Mouse (Mus musculus): ENCODE measurements around the gene Nrxn2. TPM values are rescaled to one million over a fixed set of nuclear protein-coding genes. Genes with fewer than 3 reads are reported as not detected.

The Nrxn2 gene
- total and polyA plus RNA-seq, 2 experiments from 2014 or later: 54.4 to 355 TPM

GRCm38 (mm10) chr19:6507393-6507792 is 88.9 kb downstream of the Nrxn2 start:
- Histone ChIP-seq H3K4me3 (ENCODE audit: low read length) (no peak overlapping the region), H3K27me3 (ENCODE audit: insufficient read depth, low read length) (no peaks in the 10 kb centered on the region), H3K36me3 (ENCODE audit: insufficient read depth, low read length) (peaks cover 47% of the 10 kb centered on the region), H3K4me1 (ENCODE audit: insufficient read depth, low read length) (peaks cover 21% of the 10 kb centered on the region), H3K9ac (replicated peaks; ENCODE audit: low read length) (no peak overlapping the region), H3K9me3 (ENCODE audit: low read length) (no peaks in the 10 kb centered on the region), H3K4me2 (ENCODE audit: low read depth, low read length) (no peak overlapping the region), H3K27ac (no peak overlapping the region)
- DNase-seq (ENCODE audit: low spot score): no peak
- TF ChIP-seq CTCF (IDR thresholded peaks at IDR 0.05; ENCODE audit: low read depth): no peak
- no peak for ATAC-seq
- 49% methylated on average over 10 of the region's 10 CpGs for WGBS

GRCm38 (mm10) chr19:6509881-6510280 is 91.3 kb downstream of the Nrxn2 start:
- ATAC-seq: no peak
- Histone ChIP-seq H3K4me1 (ENCODE audit: insufficient read depth, low read length) (peaks cover 2% of the 10 kb centered on the region; the same call in 1 of the 2 replicates), H3K9me3 (ENCODE audit: low read length) (no peaks in the 10 kb centered on the region), H3K4me2 (ENCODE audit: low read depth, low read length) (no peak overlapping the region), H3K36me3 (ENCODE audit: insufficient read depth, low read length) (peaks cover 53% of the 10 kb centered on the region), H3K9ac (replicated peaks; ENCODE audit: low read length) (no peak overlapping the region), H3K4me3 (ENCODE audit: low read length) (no peak overlapping the region), H3K27ac (no peak overlapping the region), H3K27me3 (ENCODE audit: insufficient read depth, low read length) (no peaks in the 10 kb centered on the region)
- no peak for TF ChIP-seq CTCF (IDR thresholded peaks at IDR 0.05; ENCODE audit: low read depth)
- DNase-seq (ENCODE audit: low spot score): no peak
- 84% methylated on average over 10 of the region's 10 CpGs for WGBS

GRCm38 (mm10) chr19:6510546-6510945 is 92.0 kb downstream of the Nrxn2 start:
- no peak overlapping the region for H3K9ac ChIP-seq (replicated peaks; ENCODE audit: low read length)
- no peak overlapping the region for H3K27ac ChIP-seq

GRCm38 (mm10) chr19:6513389-6514139 is 95.0 kb downstream of the Nrxn2 start:
- DNase-seq (ENCODE audit: low spot score) (no peak), ATAC-seq (no peak)
- Histone ChIP-seq H3K36me3 (ENCODE audit: insufficient read depth, low read length) (peaks cover 42% of the 10 kb centered on the region), H3K4me2 (ENCODE audit: low read depth, low read length) (no peak overlapping the region), H3K4me3 (ENCODE audit: low read length) (no peak overlapping the region), H3K9me3 (ENCODE audit: low read length) (no peaks in the 10 kb centered on the region), H3K9ac (replicated peaks; ENCODE audit: low read length) (no peak overlapping the region), H3K4me1 (ENCODE audit: insufficient read depth, low read length) (peaks cover 13% of the 10 kb centered on the region), H3K27me3 (ENCODE audit: insufficient read depth, low read length) (no peaks in the 10 kb centered on the region), H3K27ac (0 out of 2 replicates have a peak overlapping the region, but pooled peaks have one; percentile 1)
- WGBS: 18% methylated on average over 15 of the region's 15 CpGs
- peak; percentile 37 for TF ChIP-seq CTCF (IDR thresholded peaks at IDR 0.05; ENCODE audit: low read depth)

More at GRCm38 (mm10) chr19:6510546-6510945, 92.0 kb downstream of the Nrxn2 start:
- TF ChIP-seq CTCF (IDR thresholded peaks at IDR 0.05; ENCODE audit: low read depth): no peak
- no peak overlapping the region for H3K4me3 ChIP-seq (ENCODE audit: low read length)
- ATAC-seq: no peak
- DNase-seq (ENCODE audit: low spot score): no peak
- H3K4me1 ChIP-seq (ENCODE audit: insufficient read depth, low read length): no peaks in the 10 kb centered on the region
- peaks cover 47% of the 10 kb centered on the region for H3K36me3 ChIP-seq (ENCODE audit: insufficient read depth, low read length)
- no peaks in the 10 kb centered on the region for H3K9me3 ChIP-seq (ENCODE audit: low read length)
- H3K27me3 ChIP-seq (ENCODE audit: insufficient read depth, low read length): no peaks in the 10 kb centered on the region
- no peak overlapping the region for H3K4me2 ChIP-seq (ENCODE audit: low read depth, low read length)
- 81% methylated on average over 2 of the region's 2 CpGs for WGBS

- no peaks in the 10 kb centered on the region for H3K9me3 ChIP-seq (ENCODE audit: low read length)
- H3K4me2 ChIP-seq (ENCODE audit: low read depth, low read length): no peak overlapping the region
- WGBS: 70% methylated on average over 6 of the region's 6 CpGs
- no peak overlapping the region for H3K9ac ChIP-seq (replicated peaks; ENCODE audit: low read length)
- TF ChIP-seq CTCF (IDR thresholded peaks at IDR 0.05; ENCODE audit: low read depth): no peak
- no peak overlapping the region for H3K27ac ChIP-seq
- H3K36me3 ChIP-seq (ENCODE audit: insufficient read depth, low read length): peaks cover 48% of the 10 kb centered on the region
- no peak for ATAC-seq
- no peaks in the 10 kb centered on the region for H3K27me3 ChIP-seq (ENCODE audit: insufficient read depth, low read length)
- no peak for DNase-seq (ENCODE audit: low spot score)
- peaks cover 21% of the 10 kb centered on the region for H3K4me1 ChIP-seq (ENCODE audit: insufficient read depth, low read length)
- no peak overlapping the region for H3K4me3 ChIP-seq (ENCODE audit: low read length)
Measured at GRCm38 (mm10) chr19:6514940-6515339, 96.4 kb downstream of the Nrxn2 start.

- DNase-seq (ENCODE audit: low spot score) (no peak), ATAC-seq (no peak)
- Histone ChIP-seq H3K9ac (replicated peaks; ENCODE audit: low read length) (no peak overlapping the region), H3K36me3 (ENCODE audit: insufficient read depth, low read length) (peaks cover 49% of the 10 kb centered on the region), H3K27ac (no peak overlapping the region), H3K4me2 (ENCODE audit: low read depth, low read length) (no peak overlapping the region), H3K27me3 (ENCODE audit: insufficient read depth, low read length) (no peaks in the 10 kb centered on the region), H3K4me3 (ENCODE audit: low read length) (no peak overlapping the region), H3K9me3 (ENCODE audit: low read length) (no peaks in the 10 kb centered on the region), H3K4me1 (ENCODE audit: insufficient read depth, low read length) (peaks cover 21% of the 10 kb centered on the region)
- WGBS: 71% methylated on average over 5 of the region's 5 CpGs
- no peak for TF ChIP-seq CTCF (IDR thresholded peaks at IDR 0.05; ENCODE audit: low read depth)
Measured at GRCm38 (mm10) chr19:6515448-6515847, 96.9 kb downstream of the Nrxn2 start.

GRCm38 (mm10) chr19:6516153-6516552 is 97.6 kb downstream of the Nrxn2 start:
- no peak for TF ChIP-seq CTCF (IDR thresholded peaks at IDR 0.05; ENCODE audit: low read depth)
- Histone ChIP-seq H3K36me3 (ENCODE audit: insufficient read depth, low read length) (peaks cover 49% of the 10 kb centered on the region), H3K27me3 (ENCODE audit: insufficient read depth, low read length) (no peaks in the 10 kb centered on the region), H3K4me1 (ENCODE audit: insufficient read depth, low read length) (peaks cover 21% of the 10 kb centered on the region), H3K4me3 (ENCODE audit: low read length) (no peak overlapping the region), H3K9me3 (ENCODE audit: low read length) (no peaks in the 10 kb centered on the region), H3K9ac (replicated peaks; ENCODE audit: low read length) (no peak overlapping the region), H3K27ac (no peak overlapping the region), H3K4me2 (ENCODE audit: low read depth, low read length) (no peak overlapping the region)
- DNase-seq (ENCODE audit: low spot score) (no peak), ATAC-seq (no peak)
- 49% methylated on average over 8 of the region's 8 CpGs for WGBS

Data from hindbrain, postnatal 0 days (tissue).